Mouse (Mus musculus) liver, embryonic 14.5 days (tissue): ENCODE data around the gene Eme2. TPM values are rescaled to one million over a fixed set of nuclear protein-coding genes. Genes with fewer than 3 reads are reported as not detected.

Source experiments
- ATAC-seq: fragments of 200-750 bp; cut with Nextera tagmentation; 2 replicates; pipeline ENCODE4 v1.8.0; 2017; ENCODE audit warnings: moderate number of reproducible peaks, mild to moderate bottlenecking, moderate library complexity; ENCODE audit not compliant: insufficient read depth
- DNase-seq, 3 experiments: peaks; one replicate each; pipeline ENCODE4 v3.0.0-alpha.2; 2012 to 2013; ENCODE audit warnings: low read depth in 3 of 3, low spot score in 3 of 3
- H3K27ac ChIP-seq: fragments of 300-500 bp; sonication (generic); 2 replicates; pipeline ENCODE4 v1.5.1; 2014; ENCODE audit warnings: moderate library complexity, mild to moderate bottlenecking, control low read depth, inconsistent platforms
- H3K27me3 ChIP-seq: fragments of 300-500 bp; sonication (generic); 2 replicates; pipeline ENCODE4 v1.6.1; 2014; ENCODE audit warnings: mild to moderate bottlenecking, low read length, moderate library complexity; ENCODE audit not compliant: control insufficient read depth, insufficient read depth
- H3K36me3 ChIP-seq: fragments of 300-500 bp; sonication (generic); replicated peaks from 2 replicates; pipeline ENCODE4 v1.6.1; 2014; ENCODE audit warnings: low read depth; ENCODE audit not compliant: control insufficient read depth, insufficient read depth
- H3K4me1 ChIP-seq, 2 experiments: fragments of 200-500 bp in 1 of 2; fragments of 300-500 bp in 1 of 2; sonication (generic) in 1 of 2; replicated peaks; 2 replicates each; pipeline ENCODE4 v1.6.1; 2012 to 2014; ENCODE audit warnings: antibody characterized with exemption in 1 of 2, inconsistent platforms in 1 of 2, low read length in 1 of 2; ENCODE audit not compliant: control insufficient read depth in 2 of 2, insufficient read depth in 2 of 2
- H3K4me2 ChIP-seq: fragments of 300-500 bp; sonication (generic); 2 replicates; pipeline ENCODE4 v1.6.1; 2014; ENCODE audit warnings: low read depth, mild to moderate bottlenecking, control low read depth, moderate library complexity
- H3K4me3 ChIP-seq, 2 experiments: fragments of 200-500 bp in 1 of 2; fragments of 300-500 bp in 1 of 2; sonication (generic) in 1 of 2; 2 replicates each; pipeline ENCODE4 v1.5.1; 2012 to 2014; ENCODE audit warnings: low read depth in 2 of 2, low read length in 2 of 2, mild to moderate bottlenecking in 2 of 2, control low read depth in 1 of 2, inconsistent platforms in 1 of 2, moderate library complexity in 1 of 2; ENCODE audit not compliant: insufficient read depth in 1 of 2
- H3K9ac ChIP-seq: fragments of 300-500 bp; sonication (generic); replicated peaks from 2 replicates; pipeline ENCODE4 v1.6.1; 2014; ENCODE audit warnings: mild to moderate bottlenecking, control low read depth, moderate library complexity
- H3K9me3 ChIP-seq: fragments of 300-500 bp; sonication (generic); 2 replicates; pipeline ENCODE4 v1.6.1; 2016; ENCODE audit warnings: low read length, mixed read lengths; ENCODE audit not compliant: control insufficient read depth
- CTCF ChIP-seq: IDR thresholded peaks from 2 replicates; pipeline ENCODE4 v1.5.1; 2016; ENCODE audit warnings: antibody characterized with exemption, low read depth, control low read depth
- EP300 ChIP-seq: IDR thresholded peaks from 2 replicates; pipeline ENCODE4 v1.6.1; 2016; ENCODE audit warnings: antibody characterized with exemption, low read depth
- WGBS: fragments of 180-500 bp; shearing (Covaris S2); extraction: QIAGEN DNeasy Blood & Tissue Kit; methylation state at CpG from one replicate; pipeline ENCODE4 v1.1.7; 2014; ENCODE audit not compliant: insufficient replicate concordance; 5-methylcytosine and 5-hydroxymethylcytosine counted together
- polyA plus RNA-seq, 2 experiments: library from polyadenylated mRNA; depleted of rRNA in 1 of 2; stranded (reverse) in 1 of 2; unstranded in 1 of 2; fragments of >200 nt; fragmentation: Nextera tagmentation in 1 of 2; extraction: Ambion mirVana in 1 of 2; gene quantifications; 2 replicates each; pipeline versions ENCODE4 v1.2.1 to v1.2.3; 2012 to 2014

Eme2 gene
- polyA plus RNA-seq, 2 experiments: 7.4 to 9.4 TPM

DNA sequence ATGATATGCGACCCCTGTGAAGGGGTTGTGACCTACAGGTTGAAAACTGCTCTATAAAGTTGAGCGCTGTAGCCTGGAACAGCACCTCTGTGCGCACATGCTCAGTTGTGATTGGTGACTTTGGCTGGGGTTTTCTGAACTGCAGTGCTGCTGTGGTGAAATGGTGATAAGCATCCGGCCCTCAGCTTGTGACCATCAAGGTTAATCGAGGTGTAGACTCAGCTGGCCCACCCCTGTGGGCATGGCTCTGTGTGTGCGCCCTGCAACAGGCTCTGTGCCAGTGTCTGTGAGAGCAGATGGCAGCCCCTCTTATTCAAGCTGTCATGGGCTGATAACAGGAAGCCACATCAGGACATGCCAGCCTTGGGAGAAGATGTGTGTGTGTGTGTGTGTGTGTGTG, 35.9 kb downstream of the Eme2 start:
- 38% methylated on average over 6 of the region's 6 CpGs for WGBS
- Histone ChIP-seq H3K4me2 (peak overlapping the region; percentile 44), H3K9ac (peak overlapping the region; percentile 48), H3K4me1 (peaks cover 22 to 34% of the 10 kb centered on the region in 2 experiments), H3K9me3 (no peaks in the 10 kb centered on the region), H3K27me3 (no peaks in the 10 kb centered on the region), H3K4me3 (no peak overlapping the region), H3K36me3 (peaks cover 39% of the 10 kb centered on the region), H3K27ac (peak overlapping the region; percentile 69)
- TF ChIP-seq CTCF (no peak; the same call in 1 of the 2 replicates), EP300 (peak; percentile 91)
- ATAC-seq: peak; percentile 95
- DNase-seq: peak; percentile 85 to 91 (median 90)

DNA sequence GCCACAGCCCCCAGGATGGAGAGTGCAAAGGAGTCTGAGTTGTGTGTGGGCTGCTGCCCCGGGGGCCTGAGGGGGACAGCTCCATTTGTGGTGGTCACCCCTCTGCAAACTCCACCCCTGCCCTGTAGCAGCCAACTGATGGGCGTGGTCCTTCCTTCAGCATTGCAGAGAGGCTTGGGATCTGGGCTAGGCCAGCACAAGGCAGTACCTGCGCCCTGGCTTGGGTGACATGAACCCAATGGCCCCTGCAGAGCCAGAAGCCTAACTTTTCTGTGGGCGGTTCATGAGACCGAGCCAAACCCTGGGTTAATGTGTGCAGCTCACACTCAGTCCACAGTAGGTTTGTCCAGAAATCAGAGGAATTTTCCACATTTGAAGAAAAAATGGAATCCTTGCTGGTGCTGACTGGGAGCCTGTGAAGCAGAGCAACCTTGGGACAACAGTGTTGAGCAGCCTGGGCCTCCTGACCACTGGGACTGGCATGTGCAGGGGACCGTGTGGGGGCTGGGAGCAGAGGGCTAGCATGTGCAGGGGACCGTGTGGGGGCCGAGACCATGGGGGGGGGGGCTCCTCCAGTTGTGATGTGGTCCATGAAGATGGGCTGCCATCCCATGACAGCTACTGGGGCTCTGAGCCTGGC, 36.9 kb downstream of the Eme2 start:
- H3K9ac ChIP-seq: peak overlapping the region; percentile 21
- ATAC-seq (no peak), DNase-seq (no peak)
- TF ChIP-seq CTCF: no peak
- no peak for TF ChIP-seq EP300
- no peaks in the 10 kb centered on the region for H3K9me3 ChIP-seq
- H3K36me3 ChIP-seq: peaks cover 43% of the 10 kb centered on the region
- peak overlapping the region; percentile 44 for H3K4me2 ChIP-seq
- no peaks in the 10 kb centered on the region for H3K27me3 ChIP-seq
- peak overlapping the region; percentile 69 for H3K27ac ChIP-seq
- H3K4me3 ChIP-seq: no peak overlapping the region
- H3K4me1 ChIP-seq: peaks cover 22 to 34% of the 10 kb centered on the region in 2 experiments
- WGBS: 76% methylated on average over 8 of the region's 8 CpGs

DNA sequence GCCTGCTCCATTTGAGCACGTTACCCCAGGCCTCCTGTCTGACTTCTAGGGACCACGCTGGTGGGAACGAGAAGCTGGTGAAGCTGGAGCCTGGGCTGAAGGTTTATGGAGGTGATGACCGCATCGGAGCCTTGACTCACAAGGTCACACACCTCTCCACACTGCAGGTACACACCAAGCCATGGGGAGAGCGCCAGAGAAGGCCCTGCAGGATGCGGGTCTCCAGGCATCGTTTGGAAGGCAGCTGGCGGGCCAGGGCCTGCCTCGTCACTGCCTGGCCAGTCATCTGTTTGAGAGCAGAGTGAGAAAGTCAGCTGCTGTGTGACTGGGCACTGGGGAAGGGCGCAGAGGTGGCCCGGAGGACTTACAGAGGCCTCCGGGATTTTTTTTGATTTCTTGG, 38.3 kb downstream of the Eme2 start:
- no peak overlapping the region for H3K9ac ChIP-seq
- DNase-seq (no peak), ATAC-seq (no peak)
- TF ChIP-seq CTCF (no peak), EP300 (no peak)
- no peak overlapping the region for H3K4me2 ChIP-seq
- H3K9me3 ChIP-seq: no peaks in the 10 kb centered on the region
- no peak overlapping the region for H3K4me3 ChIP-seq
- H3K36me3 ChIP-seq: peaks cover 36% of the 10 kb centered on the region
- no peaks in the 10 kb centered on the region for H3K27me3 ChIP-seq
- H3K27ac ChIP-seq: no peak overlapping the region
- H3K4me1 ChIP-seq: peaks cover 25 to 38% of the 10 kb centered on the region in 2 experiments
- WGBS: 91% methylated on average over 13 of the region's 13 CpGs

DNA sequence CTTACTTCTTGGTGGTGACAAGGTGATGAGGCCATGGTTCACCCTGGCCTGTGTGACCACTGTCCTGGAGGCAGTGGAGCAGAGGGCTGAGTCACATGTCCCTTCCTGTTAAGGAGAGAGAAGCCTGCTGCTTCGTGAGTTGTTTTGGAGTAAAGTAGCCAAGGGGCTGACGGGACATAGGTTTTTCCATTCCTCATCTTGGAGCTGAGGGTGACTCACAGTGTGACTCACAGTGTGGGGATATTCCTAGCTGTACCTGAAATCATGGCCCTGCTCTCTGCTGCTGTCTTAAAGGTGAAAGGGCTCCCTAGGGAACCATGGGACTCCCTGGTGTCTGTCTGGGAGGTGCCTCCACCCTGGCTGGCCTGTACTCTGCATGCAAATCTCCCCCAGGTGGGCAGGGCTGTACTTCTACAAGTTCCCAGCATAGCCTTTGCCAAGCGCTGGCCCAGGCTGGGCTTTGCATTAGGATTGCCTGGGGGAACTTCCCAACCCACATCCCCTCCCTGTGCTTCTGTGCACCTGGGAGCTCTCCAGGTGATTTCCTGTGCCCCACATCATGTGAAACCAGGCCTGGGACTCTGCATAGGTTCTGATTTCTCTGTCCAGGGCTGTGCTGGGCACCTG, 38.9 kb downstream of the Eme2 start:
- H3K4me1 ChIP-seq: peaks cover 31 to 44% of the 10 kb centered on the region in 2 experiments
- 81% methylated on average over 3 of the region's 3 CpGs for WGBS
- H3K27ac ChIP-seq: no peak overlapping the region
- H3K9me3 ChIP-seq: no peaks in the 10 kb centered on the region
- ATAC-seq (no peak), DNase-seq (no peak)
- peaks cover 29% of the 10 kb centered on the region for H3K36me3 ChIP-seq
- no peak overlapping the region for H3K9ac ChIP-seq
- TF ChIP-seq CTCF (no peak), EP300 (no peak)
- H3K27me3 ChIP-seq: no peaks in the 10 kb centered on the region
- H3K4me2 ChIP-seq: no peak overlapping the region
- H3K4me3 ChIP-seq: no peak overlapping the region

DNA sequence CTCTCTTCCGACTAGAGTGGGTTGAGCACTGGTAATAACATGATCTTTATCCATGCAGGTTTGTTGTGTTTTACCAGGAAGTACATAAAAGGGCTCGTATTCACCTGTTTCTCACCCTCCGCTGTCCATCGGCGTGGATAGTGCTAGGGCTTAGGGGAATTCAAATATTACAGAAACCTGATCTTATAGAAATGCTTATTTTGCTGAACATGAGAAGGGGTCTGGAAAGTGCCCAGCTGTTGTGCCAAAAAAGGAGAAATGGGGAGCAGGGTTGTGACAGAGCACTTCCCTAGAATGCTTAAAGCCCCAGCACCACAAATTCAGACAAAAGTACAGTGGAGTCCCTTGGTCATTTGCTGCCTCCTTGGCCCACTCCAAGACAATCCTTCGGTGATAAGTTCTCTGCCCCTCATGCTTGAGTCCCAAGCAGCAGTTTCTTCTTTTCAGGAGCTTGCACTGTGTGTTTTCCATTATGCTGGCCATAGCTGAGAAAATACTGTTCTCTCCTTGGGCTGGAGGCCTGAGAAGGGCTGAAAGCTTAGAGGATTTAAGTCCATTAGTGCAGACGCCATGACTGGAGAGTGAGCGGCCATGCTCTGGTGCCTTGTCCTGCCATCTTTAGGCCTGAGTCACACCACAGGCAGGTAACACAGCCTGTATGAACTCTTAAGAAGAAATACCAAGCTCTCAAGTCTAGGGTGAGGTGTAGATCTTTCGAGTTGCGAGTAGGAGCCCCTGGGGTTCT, 43.3 kb downstream of the Eme2 start:
- TF ChIP-seq CTCF (no peak), EP300 (no peak)
- Histone ChIP-seq H3K27ac (no peak overlapping the region), H3K4me2 (peak overlapping the region; percentile 89), H3K9ac (peak overlapping the region; percentile 86), H3K4me1 (peaks cover 18 to 21% of the 10 kb centered on the region in 2 experiments), H3K4me3 (peak overlapping the region; percentile 71 to 75), H3K9me3 (no peaks in the 10 kb centered on the region), H3K36me3 (peaks cover 20% of the 10 kb centered on the region), H3K27me3 (no peaks in the 10 kb centered on the region)
- no peak for ATAC-seq
- no peak for DNase-seq
- 76% methylated on average over 10 of the region's 10 CpGs for WGBS
